Mouse (Mus musculus): ENCODE measurements around the gene Ccdc167.
A peak's percentile ranks its signal among the peaks of the same experiment; 100 is the strongest.

- TF ChIP-seq CTCF (conservative IDR thresholded peaks at IDR 0.05; ENCODE audit: low read length) (no peak), POU5F1 (IDR thresholded peaks at IDR 0.05; ENCODE audit: borderline replicate concordance, low read length) (no peak), NANOG (IDR thresholded peaks at IDR 0.05; ENCODE audit: borderline replicate concordance, low read length) (peak; percentile 27; the same call in 1 of the 2 replicates)
Measured at GRCm38 (mm10) chr17:29747466-29747865, 30.6 kb upstream of the Ccdc167 start.

Data from E14TG2a.4 (cell line).